Mouse (Mus musculus): ENCODE data around the gene Isyna1. TPM values are rescaled to one million over a fixed set of nuclear protein-coding genes. Genes with fewer than 3 reads are reported as not detected.
A peak's percentile ranks its signal among the peaks of the same experiment; 100 is the strongest.

Gene Isyna1
- polyA plus RNA-seq, 1 experiment from 2014 or later = 69.8 TPM

DNA sequence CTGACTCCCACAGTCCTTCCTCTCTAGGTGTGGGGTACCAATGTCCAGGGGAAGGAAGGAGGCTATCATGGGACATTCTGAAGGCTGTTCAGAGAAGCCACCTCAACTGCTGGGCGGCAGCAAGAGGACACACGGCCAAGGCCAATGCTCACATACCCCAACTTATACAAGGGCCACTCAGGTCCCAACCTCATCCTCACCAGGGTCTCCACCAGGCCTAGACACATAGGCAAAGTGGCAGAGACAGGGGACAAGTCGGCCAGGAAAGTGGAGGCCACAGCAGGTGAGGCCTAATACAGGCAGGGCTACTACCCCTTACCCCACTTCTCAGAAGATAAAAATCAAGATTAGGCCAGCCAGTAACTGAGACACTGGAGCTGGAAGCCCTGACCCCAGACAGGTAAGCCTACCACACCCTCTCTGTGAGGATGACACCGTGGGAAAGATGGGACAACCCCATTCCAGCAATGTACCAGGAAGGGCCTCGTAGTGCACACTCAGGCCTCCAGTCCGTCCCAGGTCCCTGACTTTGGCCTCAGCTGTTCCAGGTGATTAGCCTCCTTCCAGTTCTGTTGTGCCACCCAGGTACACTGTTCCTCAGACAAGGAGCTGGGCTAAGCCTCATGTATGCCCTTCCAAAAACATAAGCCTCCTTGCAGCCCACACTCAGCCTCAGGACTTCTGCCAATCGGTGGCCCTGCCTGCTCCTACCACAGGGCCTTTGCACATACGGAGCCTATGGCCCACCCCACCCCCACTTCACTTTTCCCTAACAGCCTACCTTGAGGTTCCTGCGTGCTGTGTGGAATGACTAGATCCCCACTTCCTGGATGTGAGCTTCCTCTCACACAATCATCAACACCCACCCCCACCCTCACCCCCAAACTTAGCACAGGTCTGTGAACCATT is 12.0 kb downstream of the Isyna1 start:
- peak overlapping the region; percentile 99; the same call in 1 of the 2 replicates for H3K4me2 ChIP-seq (ENCODE audit: low read length)

DNA sequence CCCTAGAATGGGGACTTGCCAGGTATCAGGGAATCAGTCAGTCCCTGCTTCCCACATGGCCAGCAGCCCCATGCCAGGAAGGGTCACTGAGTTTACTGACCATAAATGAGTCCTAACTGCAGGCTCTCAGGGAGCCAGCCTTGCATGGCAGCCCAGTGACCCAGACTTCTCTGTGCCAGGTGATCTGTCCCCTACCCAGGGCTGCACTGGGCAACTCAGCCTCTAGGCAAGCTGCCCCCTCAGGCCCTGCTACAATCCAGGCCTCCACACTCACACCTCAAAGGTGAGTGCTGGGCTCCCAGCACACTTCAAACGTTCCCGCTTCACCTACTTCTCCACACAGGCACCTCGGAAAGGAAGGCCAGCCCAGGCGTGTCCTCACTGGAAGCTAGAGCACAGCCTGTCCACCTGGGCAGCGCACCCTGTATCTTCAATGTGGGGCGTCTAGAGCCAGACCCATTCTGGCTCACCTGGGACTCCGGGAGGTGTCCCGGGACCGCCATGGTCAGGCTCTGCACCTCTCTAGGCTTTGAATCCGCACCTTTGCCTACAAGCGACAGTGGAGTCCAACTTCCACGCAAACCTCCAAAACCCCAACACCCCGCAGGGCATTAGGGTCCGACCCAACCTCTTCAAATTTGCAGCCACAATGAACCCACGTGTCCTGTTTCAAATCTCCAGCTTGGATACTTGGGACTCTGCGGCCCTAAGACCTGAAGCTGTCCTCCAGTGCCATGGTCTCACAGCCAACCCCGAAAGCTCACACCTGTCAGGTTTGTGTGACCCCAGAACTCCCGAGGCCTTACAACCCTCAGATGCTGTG is 12.8 kb downstream of the Isyna1 start:
- H3K36me3 ChIP-seq (ENCODE audit: control insufficient read depth, insufficient read depth, low read length) = peaks cover 9% of the 10 kb centered on the region
- WGBS = 69% methylated on average over 18 of the region's 18 CpGs
- H3K27ac ChIP-seq (replicated peaks in 1 of 2; ENCODE audit: control insufficient read depth in 1 of 2, insufficient read depth in 1 of 2, low read depth in 2 of 2, low read length in 2 of 2) = no peak overlapping the region; a peak in 1 of 4 replicates
- H3K9ac ChIP-seq (ENCODE audit: low read length) = peak overlapping the region; percentile 82
- peaks cover 20 to 26% of the 10 kb centered on the region in 2 experiments; a peak in 3 of 4 replicates for H3K4me1 ChIP-seq (ENCODE audit: control insufficient read depth in 2 of 2, insufficient read depth in 2 of 2, low read length in 2 of 2)
- peak overlapping the region; percentile 64 to 94 for H3K4me3 ChIP-seq (ENCODE audit: control insufficient read depth in 1 of 2, insufficient read depth in 1 of 2, low read depth in 1 of 2, low read length in 2 of 2)
- H3K27me3 ChIP-seq (ENCODE audit: control insufficient read depth, insufficient read depth, low read length) = no peaks in the 10 kb centered on the region
- peak overlapping the region; percentile 99 for H3K4me2 ChIP-seq (ENCODE audit: low read length)
- no peaks in the 10 kb centered on the region for H3K9me3 ChIP-seq (ENCODE audit: control insufficient read depth, low read length)
- ATAC-seq (ENCODE audit: insufficient number of reproducible peaks, insufficient read depth, low FRiP score, low read depth) = no peak

More for the DNA sequence above, 12.0 kb downstream of the Isyna1 start:
- Histone ChIP-seq H3K9me3 (ENCODE audit: control insufficient read depth, low read length) (no peaks in the 10 kb centered on the region), H3K27me3 (ENCODE audit: control insufficient read depth, insufficient read depth, low read length) (no peaks in the 10 kb centered on the region), H3K9ac (ENCODE audit: low read length) (no peak overlapping the region), H3K4me3 (ENCODE audit: control insufficient read depth in 1 of 2, insufficient read depth in 1 of 2, low read depth in 1 of 2, low read length in 2 of 2) (no peak overlapping the region), H3K27ac (replicated peaks in 1 of 2; ENCODE audit: control insufficient read depth in 1 of 2, insufficient read depth in 1 of 2, low read depth in 2 of 2, low read length in 2 of 2) (no peak overlapping the region; a peak in 1 of 4 replicates), H3K4me1 (ENCODE audit: control insufficient read depth in 2 of 2, insufficient read depth in 2 of 2, low read length in 2 of 2) (peaks cover 19 to 33% of the 10 kb centered on the region in 2 experiments), H3K36me3 (ENCODE audit: control insufficient read depth, insufficient read depth, low read length) (peaks cover 13% of the 10 kb centered on the region)
- WGBS = 86% methylated on average over 9 of the region's 9 CpGs
- ATAC-seq (ENCODE audit: insufficient number of reproducible peaks, insufficient read depth, low FRiP score, low read depth) = no peak

GRCm38 (mm10) chr8:70607603-70607897 is 13.4 kb downstream of the Isyna1 start:
- H3K4me3 ChIP-seq (ENCODE audit: control insufficient read depth in 1 of 2, insufficient read depth in 1 of 2, low read depth in 1 of 2, low read length in 2 of 2) = peak overlapping the region; percentile 64 to 94
- peaks cover 6% of the 10 kb centered on the region; the same call in 1 of the 2 replicates for H3K36me3 ChIP-seq (ENCODE audit: control insufficient read depth, insufficient read depth, low read length)
- no peak for ATAC-seq (ENCODE audit: insufficient number of reproducible peaks, insufficient read depth, low FRiP score, low read depth)
- no peaks in the 10 kb centered on the region for H3K9me3 ChIP-seq (ENCODE audit: control insufficient read depth, low read length)
- peak overlapping the region in 1 of 2 experiments; percentile 94; a peak in 1 of 4 replicates for H3K27ac ChIP-seq (replicated peaks in 1 of 2; ENCODE audit: control insufficient read depth in 1 of 2, insufficient read depth in 1 of 2, low read depth in 2 of 2, low read length in 2 of 2)
- WGBS = 32% methylated on average over 6 of the region's 6 CpGs
- no peaks in the 10 kb centered on the region for H3K27me3 ChIP-seq (ENCODE audit: control insufficient read depth, insufficient read depth, low read length)
- peak overlapping the region; percentile 99 for H3K4me2 ChIP-seq (ENCODE audit: low read length)
- peaks cover 20 to 26% of the 10 kb centered on the region in 2 experiments; a peak in 3 of 4 replicates for H3K4me1 ChIP-seq (ENCODE audit: control insufficient read depth in 2 of 2, insufficient read depth in 2 of 2, low read length in 2 of 2)
- H3K9ac ChIP-seq (ENCODE audit: low read length) = peak overlapping the region; percentile 82

GRCm38 (mm10) chr8:70607898-70608748 is 13.9 kb downstream of the Isyna1 start:
- no peak for ATAC-seq (ENCODE audit: insufficient number of reproducible peaks, insufficient read depth, low FRiP score, low read depth)
- Histone ChIP-seq H3K36me3 (ENCODE audit: control insufficient read depth, insufficient read depth, low read length) (no peaks in the 10 kb centered on the region), H3K9me3 (ENCODE audit: control insufficient read depth, low read length) (no peaks in the 10 kb centered on the region), H3K27ac (replicated peaks in 1 of 2; ENCODE audit: control insufficient read depth in 1 of 2, insufficient read depth in 1 of 2, low read depth in 2 of 2, low read length in 2 of 2) (peak overlapping the region; percentile 82 to 94), H3K4me3 (ENCODE audit: control insufficient read depth in 1 of 2, insufficient read depth in 1 of 2, low read depth in 1 of 2, low read length in 2 of 2) (peak overlapping the region; percentile 64 to 94), H3K9ac (ENCODE audit: low read length) (peak overlapping the region; percentile 82), H3K4me1 (ENCODE audit: control insufficient read depth in 2 of 2, insufficient read depth in 2 of 2, low read length in 2 of 2) (peaks cover 20 to 26% of the 10 kb centered on the region in 2 experiments; a peak in 3 of 4 replicates), H3K27me3 (ENCODE audit: control insufficient read depth, insufficient read depth, low read length) (no peaks in the 10 kb centered on the region), H3K4me2 (ENCODE audit: low read length) (peak overlapping the region; percentile 99)
- WGBS = 2% methylated on average over 83 of the region's 84 CpGs

GRCm38 (mm10) chr8:70608749-70609367 is 14.7 kb downstream of the Isyna1 start, which contains the start of gene Ssbp4:
TSS of gene Ssbp4 (minus strand) at chr8:70608872.
- peaks cover 20 to 26% of the 10 kb centered on the region in 2 experiments; a peak in 3 of 4 replicates for H3K4me1 ChIP-seq (ENCODE audit: control insufficient read depth in 2 of 2, insufficient read depth in 2 of 2, low read length in 2 of 2)
- ATAC-seq (ENCODE audit: insufficient number of reproducible peaks, insufficient read depth, low FRiP score, low read depth) = no peak; the same call in 1 of the 2 replicates

DNA sequence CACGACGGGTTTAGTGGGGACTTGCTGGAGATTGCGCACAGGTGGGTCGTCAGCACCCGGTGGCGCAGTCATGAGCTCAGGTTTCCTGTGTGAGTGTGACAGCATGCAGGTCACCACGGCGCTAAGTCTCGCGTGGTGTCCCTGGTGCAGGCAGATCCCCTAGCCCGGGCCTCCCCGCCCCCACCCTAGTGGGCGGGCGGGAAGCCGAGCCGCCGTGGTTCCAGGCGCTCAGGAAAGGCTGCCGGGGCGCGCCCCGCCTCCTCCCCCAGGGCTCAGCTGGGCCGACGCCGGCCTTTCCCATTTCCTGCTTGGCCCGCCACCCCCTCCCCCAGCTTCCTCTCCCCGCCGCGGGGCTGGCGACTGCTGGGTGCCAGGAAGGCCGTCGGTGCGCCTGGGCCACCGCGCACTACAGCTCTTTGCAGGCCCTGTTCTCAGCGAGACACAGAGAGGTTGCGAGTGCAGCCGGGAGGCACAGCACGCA is 15.2 kb downstream of the Isyna1 start:
- Histone ChIP-seq H3K9ac (ENCODE audit: low read length) (peak overlapping the region; percentile 77), H3K27me3 (ENCODE audit: control insufficient read depth, insufficient read depth, low read length) (no peaks in the 10 kb centered on the region), H3K36me3 (ENCODE audit: control insufficient read depth, insufficient read depth, low read length) (no peaks in the 10 kb centered on the region), H3K27ac (replicated peaks in 1 of 2; ENCODE audit: control insufficient read depth in 1 of 2, insufficient read depth in 1 of 2, low read depth in 2 of 2, low read length in 2 of 2) (peak overlapping the region; percentile 94 to 98), H3K4me2 (ENCODE audit: low read length) (peak overlapping the region; percentile 99), H3K9me3 (ENCODE audit: control insufficient read depth, low read length) (no peaks in the 10 kb centered on the region), H3K4me1 (ENCODE audit: control insufficient read depth in 2 of 2, insufficient read depth in 2 of 2, low read length in 2 of 2) (peaks cover 20 to 26% of the 10 kb centered on the region in 2 experiments; a peak in 3 of 4 replicates), H3K4me3 (ENCODE audit: control insufficient read depth in 1 of 2, insufficient read depth in 1 of 2, low read depth in 1 of 2, low read length in 2 of 2) (peak overlapping the region; percentile 54 to 64)
- WGBS = 1% methylated on average over 32 of the region's 39 CpGs
- peak; percentile 72 for ATAC-seq (ENCODE audit: insufficient number of reproducible peaks, insufficient read depth, low FRiP score, low read depth)

More at GRCm38 (mm10) chr8:70608749-70609367, 14.7 kb downstream of the Isyna1 start, which contains the start of gene Ssbp4:
- WGBS = 4% methylated on average over 26 of the region's 26 CpGs
- Histone ChIP-seq H3K9ac (ENCODE audit: low read length) (peak within 1 kb of the TSS; percentile 82), H3K4me3 (ENCODE audit: control insufficient read depth in 1 of 2, insufficient read depth in 1 of 2, low read depth in 1 of 2, low read length in 2 of 2) (peak within 1 kb of the TSS; percentile 64 to 94), H3K27me3 (ENCODE audit: control insufficient read depth, insufficient read depth, low read length) (no peaks in the 10 kb centered on the region), H3K27ac (replicated peaks in 1 of 2; ENCODE audit: control insufficient read depth in 1 of 2, insufficient read depth in 1 of 2, low read depth in 2 of 2, low read length in 2 of 2) (peak within 1 kb of the TSS; percentile 94 to 98), H3K4me2 (ENCODE audit: low read length) (peak within 1 kb of the TSS; percentile 99), H3K36me3 (ENCODE audit: control insufficient read depth, insufficient read depth, low read length) (no peaks in the 10 kb centered on the region), H3K9me3 (ENCODE audit: control insufficient read depth, low read length) (no peaks in the 10 kb centered on the region)

All from heart, embryonic 14.5 days (tissue).